Mouse (Mus musculus): ENCODE results near the gene Skiv2l. TPM values are rescaled to one million over a fixed set of nuclear protein-coding genes. Genes with fewer than 3 reads are reported as not detected.
"Not testable (repeated sequence)": the region's sequence is repeated elsewhere in the genome, so short reads cannot be mapped to it uniquely, and the experiment has no call there.

Gene Skiv2l
- total and polyA plus RNA-seq, 3 experiments = 22.0 to 50.5 (median 35.2) TPM

DNA sequence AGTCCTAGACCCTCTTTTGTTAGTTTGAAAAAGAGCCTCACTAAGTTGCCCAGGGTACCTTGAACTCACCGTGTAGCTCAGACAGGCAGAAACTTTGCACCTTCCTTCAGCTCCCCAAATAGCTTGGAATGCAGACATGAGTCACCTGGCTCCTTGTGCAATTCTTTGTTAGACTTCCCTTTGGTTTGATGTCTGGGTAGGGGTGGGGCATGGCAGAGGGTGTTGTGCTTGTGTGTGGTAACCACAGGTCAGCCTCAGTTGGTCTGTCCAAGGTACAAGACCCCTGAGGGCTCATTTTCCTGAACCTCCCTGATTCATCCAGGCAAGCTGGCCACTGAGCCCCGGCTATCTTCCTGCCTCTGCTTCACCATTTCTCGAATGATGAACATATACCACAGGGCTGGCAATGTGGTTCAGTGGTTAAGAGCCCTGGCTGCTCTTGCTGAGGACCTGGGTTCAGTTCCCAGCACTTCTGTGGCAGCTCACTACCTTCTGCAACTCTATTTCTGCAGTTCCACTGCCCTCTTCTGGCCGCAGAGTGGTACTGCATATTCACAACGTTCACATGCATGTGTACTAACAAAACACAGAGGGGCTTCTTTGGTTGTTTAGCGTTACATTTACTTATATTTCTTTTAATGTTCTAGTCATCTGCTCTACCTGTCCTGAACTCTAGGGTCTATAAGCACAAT lies 45.0 kb downstream of the Skiv2l start:
- in situ Hi-C loops (cut with MboI; ENCODE audit: low pct_ligation_motif_present, low pct_unique_long_range_greater_than_20kb, low sequenced_read_pairs) (no loop called here), dilution Hi-C loops (cut with MboI; ENCODE audit: extremely low pct_ligation_motif_present, extremely low pct_unique_long_range_greater_than_20kb, low sequenced_read_pairs) (no loop called here)
- no peak for TF ChIP-seq MAFK (IDR thresholded peaks at IDR 0.05; ENCODE audit: insufficient replicate concordance, low read length)
- TF ChIP-seq RAD21 (IDR thresholded peaks at IDR 0.05; ENCODE audit: low read depth, low read length) = peak; percentile 12
- TF ChIP-seq CTCF (conservative IDR thresholded peaks at IDR 0.05 in 1 of 2, IDR thresholded peaks at IDR 0.05 in 1 of 2; ENCODE audit: low read depth in 2 of 2, low read length in 2 of 2) = peak; percentile 33 to 41
- Histone ChIP-seq H3K4me2 (ENCODE audit: insufficient read depth, low read depth, poor library complexity, severe bottlenecking) (no peak overlapping the region), H3K27ac (ENCODE audit: insufficient read depth, low read depth) (no peak overlapping the region), H3K4me3 (replicated peaks in 1 of 3; ENCODE audit: low read depth in 2 of 3, low read length in 2 of 3, poor library complexity in 1 of 3) (no peak overlapping the region), H3K36me3 (replicated peaks in 1 of 2; ENCODE audit: control insufficient read depth in 1 of 2, insufficient read depth in 1 of 2, low read length in 1 of 2) (no peaks in the 10 kb centered on the region), H3K27me3 (replicated peaks) (peaks cover 2% of the 10 kb centered on the region), H3K9ac (ENCODE audit: insufficient read depth, low read depth) (no peak overlapping the region), H3K79me2 (replicated peaks; ENCODE audit: control insufficient read depth, extremely low read depth, insufficient read depth, poor library complexity, severe bottlenecking) (no peaks in the 10 kb centered on the region), H3K4me1 (ENCODE audit: control insufficient read depth in 1 of 2, insufficient read depth in 2 of 2) (no peaks in the 10 kb centered on the region), H3K9me3 (replicated peaks; ENCODE audit: low read length) (peaks cover 5% of the 10 kb centered on the region)
- DNase-seq (ENCODE audit: extremely low read depth) = peak; percentile 17

DNA sequence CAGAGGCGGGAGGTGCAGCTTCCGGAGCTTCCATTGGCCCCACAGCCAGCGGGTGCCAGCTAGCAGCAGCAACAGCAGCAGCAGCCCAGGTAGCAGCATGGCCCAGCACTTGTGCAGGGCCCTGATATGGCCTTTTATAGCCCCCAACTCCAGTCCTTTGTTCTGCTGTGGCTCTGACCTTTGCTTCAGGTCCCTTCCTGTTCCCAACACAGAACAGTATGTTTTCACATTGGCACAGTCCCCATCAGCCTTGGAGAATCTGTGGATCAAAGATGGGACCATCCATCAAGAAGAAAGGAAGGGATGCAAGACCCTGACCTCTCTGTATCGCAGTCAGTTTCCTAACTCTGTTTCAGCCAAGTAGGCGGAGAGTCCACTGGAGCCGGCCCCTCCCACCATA lies 45.7 kb downstream of the Skiv2l start, which contains the start of gene Cyp21a1:
Gene Cyp21a1, minus strand, starts transcription at position 261 of the 400 bp plus-strand sequence.
- H3K36me3 ChIP-seq (replicated peaks in 1 of 2; ENCODE audit: control insufficient read depth in 1 of 2, insufficient read depth in 1 of 2, low read length in 1 of 2); H3K9me3 ChIP-seq (replicated peaks; ENCODE audit: low read length); H3K79me2 ChIP-seq (replicated peaks; ENCODE audit: control insufficient read depth, extremely low read depth, insufficient read depth, poor library complexity, severe bottlenecking); H3K27me3 ChIP-seq (replicated peaks); DNase-seq (ENCODE audit: extremely low read depth); H3K27ac ChIP-seq (ENCODE audit: insufficient read depth, low read depth); dilution Hi-C loops (cut with MboI; ENCODE audit: extremely low pct_ligation_motif_present, extremely low pct_unique_long_range_greater_than_20kb, low sequenced_read_pairs); H3K4me3 ChIP-seq (replicated peaks in 1 of 3; ENCODE audit: low read depth in 2 of 3, low read length in 2 of 3, poor library complexity in 1 of 3); H3K9ac ChIP-seq (ENCODE audit: insufficient read depth, low read depth); H3K4me2 ChIP-seq (ENCODE audit: insufficient read depth, low read depth, poor library complexity, severe bottlenecking); H3K4me1 ChIP-seq (ENCODE audit: control insufficient read depth in 1 of 2, insufficient read depth in 2 of 2); in situ Hi-C loops (cut with MboI; ENCODE audit: low pct_ligation_motif_present, low pct_unique_long_range_greater_than_20kb, low sequenced_read_pairs): not testable (repeated sequence)

DNA sequence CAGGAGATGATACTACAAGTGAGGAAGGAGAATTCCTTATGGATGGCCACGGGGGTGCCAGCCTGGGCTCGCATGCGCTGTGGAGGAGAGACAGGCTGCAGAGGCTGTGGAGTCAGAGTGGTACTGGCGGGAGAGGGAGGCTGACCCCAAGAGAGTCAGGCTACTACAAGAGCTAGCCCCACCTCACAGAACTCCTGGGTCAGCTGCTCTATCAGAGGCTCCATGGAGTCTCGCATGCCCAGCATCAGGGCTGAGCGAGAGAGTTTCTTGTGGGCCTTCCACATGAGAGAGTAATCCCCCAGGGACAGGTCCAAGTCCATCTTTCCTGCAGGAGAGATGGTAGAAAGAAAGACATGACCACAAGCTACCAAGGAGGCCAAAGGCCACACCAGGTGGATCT lies 46.6 kb downstream of the Skiv2l start:
- H3K27ac ChIP-seq (ENCODE audit: insufficient read depth, low read depth); H3K9me3 ChIP-seq (replicated peaks; ENCODE audit: low read length); H3K27me3 ChIP-seq (replicated peaks); H3K79me2 ChIP-seq (replicated peaks; ENCODE audit: control insufficient read depth, extremely low read depth, insufficient read depth, poor library complexity, severe bottlenecking); H3K36me3 ChIP-seq (replicated peaks in 1 of 2; ENCODE audit: control insufficient read depth in 1 of 2, insufficient read depth in 1 of 2, low read length in 1 of 2); H3K4me3 ChIP-seq (replicated peaks in 1 of 3; ENCODE audit: low read depth in 2 of 3, low read length in 2 of 3, poor library complexity in 1 of 3); H3K4me2 ChIP-seq (ENCODE audit: insufficient read depth, low read depth, poor library complexity, severe bottlenecking); dilution Hi-C loops (cut with MboI; ENCODE audit: extremely low pct_ligation_motif_present, extremely low pct_unique_long_range_greater_than_20kb, low sequenced_read_pairs); H3K4me1 ChIP-seq (ENCODE audit: control insufficient read depth in 1 of 2, insufficient read depth in 2 of 2); DNase-seq (ENCODE audit: extremely low read depth); H3K9ac ChIP-seq (ENCODE audit: insufficient read depth, low read depth); in situ Hi-C loops (cut with MboI; ENCODE audit: low pct_ligation_motif_present, low pct_unique_long_range_greater_than_20kb, low sequenced_read_pairs): not testable (repeated sequence)

DNA sequence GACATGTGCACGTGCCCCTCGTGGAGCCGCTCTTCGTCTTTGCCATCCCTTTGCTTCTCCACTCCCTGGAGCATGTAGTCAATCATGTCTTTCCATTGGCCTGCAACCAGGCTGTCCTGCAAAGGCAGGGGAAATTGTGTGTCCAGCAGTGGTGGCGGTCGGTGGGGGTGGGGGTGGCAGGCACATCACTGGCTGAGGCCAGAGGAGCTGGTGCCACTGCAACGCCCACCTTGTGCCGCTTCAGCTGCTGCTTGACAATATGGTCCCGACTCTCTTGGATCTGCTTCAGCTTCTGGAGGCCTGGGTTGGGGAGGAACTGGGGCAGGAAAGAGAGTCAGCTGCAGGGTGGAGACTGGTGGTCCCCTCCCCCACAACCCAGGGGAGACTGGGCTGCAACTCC lies 47.3 kb downstream of the Skiv2l start:
- H3K36me3 ChIP-seq (replicated peaks in 1 of 2; ENCODE audit: control insufficient read depth in 1 of 2, insufficient read depth in 1 of 2, low read length in 1 of 2); H3K27ac ChIP-seq (ENCODE audit: insufficient read depth, low read depth); H3K4me1 ChIP-seq (ENCODE audit: control insufficient read depth in 1 of 2, insufficient read depth in 2 of 2); dilution Hi-C loops (cut with MboI; ENCODE audit: extremely low pct_ligation_motif_present, extremely low pct_unique_long_range_greater_than_20kb, low sequenced_read_pairs); H3K27me3 ChIP-seq (replicated peaks); H3K4me3 ChIP-seq (replicated peaks in 1 of 3; ENCODE audit: low read depth in 2 of 3, low read length in 2 of 3, poor library complexity in 1 of 3); H3K79me2 ChIP-seq (replicated peaks; ENCODE audit: control insufficient read depth, extremely low read depth, insufficient read depth, poor library complexity, severe bottlenecking); H3K9me3 ChIP-seq (replicated peaks; ENCODE audit: low read length); in situ Hi-C loops (cut with MboI; ENCODE audit: low pct_ligation_motif_present, low pct_unique_long_range_greater_than_20kb, low sequenced_read_pairs); DNase-seq (ENCODE audit: extremely low read depth); H3K9ac ChIP-seq (ENCODE audit: insufficient read depth, low read depth); H3K4me2 ChIP-seq (ENCODE audit: insufficient read depth, low read depth, poor library complexity, severe bottlenecking): not testable (repeated sequence)

DNA sequence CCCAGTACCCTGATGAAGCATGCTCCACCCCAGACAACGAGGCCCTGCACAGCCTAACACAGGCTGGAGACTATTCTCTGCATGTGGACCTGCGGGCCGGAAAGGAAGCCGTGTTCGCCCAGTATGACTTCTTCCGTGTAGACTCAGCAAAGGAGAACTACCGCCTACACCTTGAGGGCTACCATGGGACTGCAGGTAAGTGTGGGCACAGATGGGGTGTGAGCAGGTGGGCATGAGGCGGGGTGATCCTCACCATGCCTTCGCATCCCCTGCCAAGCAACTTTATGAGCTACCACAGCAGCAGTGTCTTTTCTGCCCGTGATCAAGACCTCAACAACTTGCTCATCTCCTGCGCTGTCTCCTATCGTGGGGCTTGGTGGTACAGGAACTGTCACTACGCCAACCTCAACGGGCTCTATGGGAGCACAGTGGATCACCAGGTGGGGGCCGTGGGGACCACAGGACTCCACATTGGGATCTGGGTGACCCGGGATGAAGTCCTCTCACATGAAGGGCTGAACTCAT lies 49.2 kb downstream of the Skiv2l start:
- H3K4me1 ChIP-seq (ENCODE audit: control insufficient read depth in 1 of 2, insufficient read depth in 2 of 2); H3K79me2 ChIP-seq (replicated peaks; ENCODE audit: control insufficient read depth, extremely low read depth, insufficient read depth, poor library complexity, severe bottlenecking); H3K27ac ChIP-seq (ENCODE audit: insufficient read depth, low read depth); H3K9ac ChIP-seq (ENCODE audit: insufficient read depth, low read depth); H3K4me3 ChIP-seq (replicated peaks in 1 of 3; ENCODE audit: low read depth in 2 of 3, low read length in 2 of 3, poor library complexity in 1 of 3); H3K27me3 ChIP-seq (replicated peaks); dilution Hi-C loops (cut with MboI; ENCODE audit: extremely low pct_ligation_motif_present, extremely low pct_unique_long_range_greater_than_20kb, low sequenced_read_pairs); H3K36me3 ChIP-seq (replicated peaks in 1 of 2; ENCODE audit: control insufficient read depth in 1 of 2, insufficient read depth in 1 of 2, low read length in 1 of 2); in situ Hi-C loops (cut with MboI; ENCODE audit: low pct_ligation_motif_present, low pct_unique_long_range_greater_than_20kb, low sequenced_read_pairs); H3K9me3 ChIP-seq (replicated peaks; ENCODE audit: low read length); H3K4me2 ChIP-seq (ENCODE audit: insufficient read depth, low read depth, poor library complexity, severe bottlenecking); DNase-seq (ENCODE audit: extremely low read depth): not testable (repeated sequence)
